Mouse (Mus musculus) cerebellum, adult 9-11 months (tissue): ENCODE results near the gene Btbd35f25.
"Not testable (repeated sequence)": the region's sequence is repeated elsewhere in the genome, so short reads cannot be mapped to it uniquely, and the experiment has no call there.

Source experiments
- DNase-seq: peaks from one replicate; pipeline ENCODE4 v3.0.0; 2022

The Btbd35f25 gene

DNA sequence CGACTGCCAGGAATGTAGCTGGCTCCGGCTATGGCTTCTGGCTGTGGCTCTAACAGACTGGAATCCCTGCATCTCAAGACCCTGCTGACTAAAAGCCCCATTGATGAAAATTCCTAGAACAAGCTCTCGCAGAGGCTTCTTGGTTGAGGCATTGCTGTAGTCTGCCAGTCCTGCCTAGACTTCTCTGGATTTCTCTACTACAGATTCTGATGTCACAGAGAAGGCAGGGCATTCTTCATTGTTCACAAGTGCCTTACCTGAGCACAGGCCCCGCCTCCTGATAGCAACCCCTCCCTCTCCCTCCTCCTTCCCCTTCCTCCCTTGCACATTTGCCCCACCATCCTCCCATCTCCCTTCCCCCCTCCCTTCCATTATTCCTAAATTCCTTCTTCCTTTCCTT, at the start of gene Btbd35f25:
Gene Btbd35f25 (minus strand): TSS at position 101 of the 400 bp plus-strand sequence.
- not testable (repeated sequence) for DNase-seq

DNA sequence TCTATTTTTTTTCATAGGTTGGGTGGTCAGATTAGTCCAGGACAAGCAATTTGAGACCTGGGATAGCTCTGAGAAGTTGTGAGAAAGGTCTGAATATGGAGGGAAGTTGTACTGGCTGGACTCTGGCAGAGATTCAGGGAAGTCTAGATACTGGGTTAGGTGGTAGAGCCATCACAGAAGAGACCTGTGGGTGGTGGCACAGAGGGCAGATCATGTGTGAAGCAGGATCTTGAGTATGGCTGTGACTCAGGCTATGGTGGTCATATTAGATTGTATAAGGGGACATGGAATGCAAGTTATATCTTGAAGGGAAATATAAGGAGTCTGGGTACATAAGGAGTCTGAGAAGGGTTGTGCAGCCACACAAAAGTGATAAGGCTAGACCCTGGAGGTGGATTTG, 49.3 kb upstream of the Btbd35f25 start:
- DNase-seq: no peak

DNA sequence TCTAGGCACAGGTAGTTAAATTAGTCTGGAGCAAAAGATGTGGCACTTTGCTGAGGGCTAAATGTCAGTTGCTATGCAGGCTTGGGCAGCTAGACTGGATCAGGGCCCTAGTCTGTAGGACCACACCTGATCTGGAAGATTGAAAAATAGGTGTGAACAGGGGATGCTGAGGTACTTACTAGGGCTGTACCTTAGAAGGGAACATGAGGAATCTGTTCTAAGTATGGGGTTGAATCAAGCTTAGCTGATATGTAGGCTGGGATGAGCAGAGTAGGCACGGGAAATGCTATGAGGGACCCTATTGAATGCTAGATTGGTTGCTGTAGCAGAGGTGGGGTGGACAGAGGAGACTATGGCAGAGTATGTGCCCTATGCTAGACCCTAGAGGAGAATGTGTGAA, 47.0 kb upstream of the Btbd35f25 start:
- DNase-seq: no peak

DNA sequence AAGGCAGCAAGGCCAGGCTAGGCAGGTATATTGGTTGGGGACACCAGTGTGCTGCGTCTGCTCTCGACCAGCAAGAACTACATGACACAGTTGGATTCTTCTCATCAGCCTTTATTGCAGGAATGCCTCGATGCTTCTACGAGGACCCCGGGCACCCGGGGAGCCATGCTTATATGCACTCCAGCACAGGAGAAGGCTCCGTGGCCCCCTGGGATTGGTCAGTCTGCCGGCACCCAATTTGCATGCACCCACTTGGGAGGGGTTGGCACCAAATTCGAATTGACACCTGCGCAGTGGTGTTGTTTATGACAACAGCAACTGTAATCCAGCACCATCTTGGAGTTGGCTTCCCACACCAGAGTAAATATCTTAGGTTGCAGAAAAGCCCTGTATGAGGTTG, 28.1 kb upstream of the Btbd35f25 start:
- no peak for DNase-seq

DNA sequence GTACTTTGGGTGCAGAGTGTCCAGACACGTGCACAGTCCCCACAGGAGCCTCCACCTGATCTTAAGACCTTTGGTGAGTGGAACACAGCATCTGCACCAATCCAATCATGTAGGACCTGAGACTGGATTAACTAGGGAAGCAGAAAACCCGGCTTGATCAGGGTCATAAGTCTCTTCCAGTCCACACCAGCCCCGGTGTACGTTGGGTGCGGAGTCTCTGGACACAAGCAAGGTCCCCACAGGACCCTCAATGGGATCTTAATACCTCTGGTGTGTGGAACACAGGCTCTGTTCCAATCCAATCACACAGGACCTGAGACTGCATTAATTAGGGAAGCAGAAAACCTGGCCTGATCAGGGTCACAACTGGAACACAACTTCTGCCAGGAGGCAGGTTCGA, 20.0 kb upstream of the Btbd35f25 start:
- DNase-seq: no peak
